Mouse (Mus musculus): ENCODE measurements around the gene Degs1.

- no peak for TF ChIP-seq CTCF (conservative IDR thresholded peaks at IDR 0.05; ENCODE audit: low read length)
- TF ChIP-seq NANOG (IDR thresholded peaks at IDR 0.05; ENCODE audit: borderline replicate concordance, low read length) = no peak
Observed at GRCm38 (mm10) chr1:182255031-182255430, 27.6 kb downstream of the Degs1 start.

All from E14TG2a.4 (cell line).